Mouse (Mus musculus): ENCODE measurements around the gene Hmx1. TPM values are rescaled to one million over a fixed set of nuclear protein-coding genes. Genes with fewer than 3 reads are reported as not detected.

Hmx1 gene
- polyA plus RNA-seq, 1 experiment: not detected

GRCm38 (mm10) chr5:35412833-35413232, 23.9 kb downstream of the Hmx1 start:
- Histone ChIP-seq H3K9me3 (ENCODE audit: control insufficient read depth, low read length) (no peaks in the 10 kb centered on the region), H3K36me3 (ENCODE audit: control insufficient read depth) (no peaks in the 10 kb centered on the region), H3K27me3 (ENCODE audit: control insufficient read depth) (no peaks in the 10 kb centered on the region; the same call in 1 of the 2 replicates), H3K4me1 (ENCODE audit: control insufficient read depth) (no peaks in the 10 kb centered on the region), H3K4me3 (replicated peaks) (no peak overlapping the region)
- no peak for TF ChIP-seq TAL1 (IDR thresholded peaks at IDR 0.05; ENCODE audit: low read length)
- TF ChIP-seq GATA1 (IDR thresholded peaks at IDR 0.05; ENCODE audit: low read length): no peak

DNA sequence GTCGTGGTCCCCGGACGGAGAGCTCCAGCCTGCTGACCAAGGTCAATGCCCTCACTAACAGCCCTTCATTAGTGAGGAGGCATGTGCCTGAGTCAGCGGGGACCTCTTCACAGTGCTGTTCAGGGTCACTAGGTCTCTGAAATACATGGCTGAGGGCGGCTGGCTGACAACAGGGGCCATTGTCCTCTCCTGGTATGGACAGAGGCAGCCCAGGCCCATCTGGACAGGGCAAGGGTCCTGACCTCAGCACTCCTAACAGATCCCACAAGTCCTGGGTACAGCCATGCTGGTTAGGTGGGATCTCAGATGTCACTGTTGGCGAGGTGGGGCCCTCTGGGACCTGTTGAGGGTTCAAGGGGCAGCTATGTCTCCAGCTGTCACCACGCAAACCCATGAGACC, 28.8 kb downstream of the Hmx1 start:
- Histone ChIP-seq H3K4me3 (replicated peaks) (no peak overlapping the region), H3K27me3 (ENCODE audit: control insufficient read depth) (no peaks in the 10 kb centered on the region; the same call in 1 of the 2 replicates), H3K36me3 (ENCODE audit: control insufficient read depth) (no peaks in the 10 kb centered on the region), H3K4me1 (ENCODE audit: control insufficient read depth) (no peaks in the 10 kb centered on the region), H3K9me3 (ENCODE audit: control insufficient read depth, low read length) (no peaks in the 10 kb centered on the region)
- TF ChIP-seq GATA1 (IDR thresholded peaks at IDR 0.05; ENCODE audit: low read length): no peak
- no peak for TF ChIP-seq TAL1 (IDR thresholded peaks at IDR 0.05; ENCODE audit: low read length)

GRCm38 (mm10) chr5:35421622-35422021, 32.7 kb downstream of the Hmx1 start:
- Histone ChIP-seq H3K27me3 (ENCODE audit: control insufficient read depth) (no peaks in the 10 kb centered on the region), H3K4me3 (replicated peaks) (no peak overlapping the region), H3K9me3 (ENCODE audit: control insufficient read depth, low read length) (no peaks in the 10 kb centered on the region), H3K36me3 (ENCODE audit: control insufficient read depth) (no peaks in the 10 kb centered on the region), H3K4me1 (ENCODE audit: control insufficient read depth) (no peaks in the 10 kb centered on the region)
- no peak for TF ChIP-seq GATA1 (IDR thresholded peaks at IDR 0.05; ENCODE audit: low read length)
- no peak for TF ChIP-seq TAL1 (IDR thresholded peaks at IDR 0.05; ENCODE audit: low read length)

DNA sequence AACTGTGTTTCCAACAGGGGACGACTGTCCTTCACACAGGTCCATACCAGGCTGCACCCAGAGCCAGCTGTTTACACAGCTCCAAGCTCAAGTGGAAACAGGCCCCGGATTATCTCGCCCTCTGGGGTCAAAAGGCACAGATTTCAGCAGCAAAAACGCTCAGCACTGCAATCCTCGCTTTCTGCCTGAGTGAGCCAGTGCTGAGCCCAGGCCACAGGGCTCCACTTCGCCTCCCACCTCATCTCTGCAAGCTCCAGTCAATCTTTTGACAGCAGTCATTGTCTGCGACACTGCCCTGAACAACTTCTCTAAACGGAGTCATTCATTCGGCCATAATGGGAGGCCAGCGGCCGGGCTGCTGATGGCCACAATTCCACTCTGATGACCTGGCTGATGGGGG, 36.3 kb downstream of the Hmx1 start:
- H3K4me1 ChIP-seq (ENCODE audit: control insufficient read depth): no peaks in the 10 kb centered on the region

DNA sequence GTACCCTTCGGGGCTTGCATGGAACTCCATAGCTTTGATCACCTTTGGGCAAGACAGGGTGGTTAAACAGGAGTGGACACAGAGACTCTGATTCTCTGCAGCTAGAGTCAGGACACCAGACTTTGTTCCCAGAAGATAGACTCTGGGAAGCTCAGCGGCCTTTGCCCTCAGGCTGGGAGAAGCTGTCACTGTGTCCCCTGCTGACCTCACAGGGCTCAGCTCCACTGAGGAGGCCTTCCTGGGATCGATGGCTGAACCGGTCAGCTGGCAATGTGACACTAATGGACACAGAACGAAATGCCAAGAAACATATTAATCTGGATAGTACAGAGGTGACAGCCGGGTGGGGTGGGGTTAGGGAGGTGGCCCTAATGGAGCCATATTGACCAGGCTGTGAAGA, 39.0 kb downstream of the Hmx1 start:
- no peaks in the 10 kb centered on the region for H3K4me1 ChIP-seq (ENCODE audit: control insufficient read depth)
- no peaks in the 10 kb centered on the region for H3K27me3 ChIP-seq (ENCODE audit: control insufficient read depth)
- TF ChIP-seq TAL1 (IDR thresholded peaks at IDR 0.05; ENCODE audit: low read length) (no peak), GATA1 (IDR thresholded peaks at IDR 0.05; ENCODE audit: low read length) (no peak)
- no peaks in the 10 kb centered on the region for H3K36me3 ChIP-seq (ENCODE audit: control insufficient read depth)
- H3K4me3 ChIP-seq (replicated peaks): no peak overlapping the region
- H3K9me3 ChIP-seq (ENCODE audit: control insufficient read depth, low read length): no peaks in the 10 kb centered on the region

More for the DNA sequence above, 36.3 kb downstream of the Hmx1 start:
- no peaks in the 10 kb centered on the region for H3K36me3 ChIP-seq (ENCODE audit: control insufficient read depth)
- no peaks in the 10 kb centered on the region for H3K27me3 ChIP-seq (ENCODE audit: control insufficient read depth)
- no peak overlapping the region for H3K4me3 ChIP-seq (replicated peaks)
- no peaks in the 10 kb centered on the region for H3K9me3 ChIP-seq (ENCODE audit: control insufficient read depth, low read length)
- TF ChIP-seq TAL1 (IDR thresholded peaks at IDR 0.05; ENCODE audit: low read length): no peak

GRCm38 (mm10) chr5:35428421-35428820, 39.5 kb downstream of the Hmx1 start:
- Histone ChIP-seq H3K4me1 (ENCODE audit: control insufficient read depth) (no peaks in the 10 kb centered on the region), H3K36me3 (ENCODE audit: control insufficient read depth) (no peaks in the 10 kb centered on the region), H3K4me3 (replicated peaks) (no peak overlapping the region), H3K9me3 (ENCODE audit: control insufficient read depth, low read length) (no peaks in the 10 kb centered on the region), H3K27me3 (ENCODE audit: control insufficient read depth) (no peaks in the 10 kb centered on the region)
- TF ChIP-seq GATA1 (IDR thresholded peaks at IDR 0.05; ENCODE audit: low read length) (no peak), TAL1 (IDR thresholded peaks at IDR 0.05; ENCODE audit: low read length) (no peak)

DNA sequence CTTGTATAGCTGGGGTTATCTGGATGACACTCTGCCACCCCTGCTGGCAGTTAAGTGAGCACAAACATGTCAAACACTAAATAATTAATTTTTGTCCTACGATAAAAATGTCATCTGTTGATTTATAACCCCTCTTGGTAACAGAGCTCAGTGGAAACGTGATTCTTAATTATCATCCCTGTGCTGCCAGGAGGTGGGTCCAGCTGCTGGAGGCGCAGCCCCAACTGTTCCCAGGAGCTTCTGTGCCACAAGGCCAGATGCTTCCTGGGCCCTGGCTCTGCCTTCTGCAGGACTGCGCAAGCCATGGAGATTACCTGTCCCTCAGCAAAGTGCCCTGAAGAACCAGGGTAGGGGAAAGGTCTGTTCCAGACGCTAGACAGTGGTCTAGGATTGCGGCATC, 43.2 kb downstream of the Hmx1 start:
- H3K4me1 ChIP-seq (ENCODE audit: control insufficient read depth): no peaks in the 10 kb centered on the region
- H3K4me3 ChIP-seq (replicated peaks): no peak overlapping the region
- no peaks in the 10 kb centered on the region for H3K36me3 ChIP-seq (ENCODE audit: control insufficient read depth)
- TF ChIP-seq TAL1 (IDR thresholded peaks at IDR 0.05; ENCODE audit: low read length): no peak
- no peak for TF ChIP-seq GATA1 (IDR thresholded peaks at IDR 0.05; ENCODE audit: low read length)
- no peaks in the 10 kb centered on the region for H3K27me3 ChIP-seq (ENCODE audit: control insufficient read depth)
- peaks cover 9% of the 10 kb centered on the region; the same call in 1 of the 2 replicates for H3K9me3 ChIP-seq (ENCODE audit: control insufficient read depth, low read length)

- H3K27me3 ChIP-seq (ENCODE audit: control insufficient read depth): no peaks in the 10 kb centered on the region
- TF ChIP-seq GATA1 (IDR thresholded peaks at IDR 0.05; ENCODE audit: low read length): no peak
- TF ChIP-seq TAL1 (IDR thresholded peaks at IDR 0.05; ENCODE audit: low read length): no peak
- H3K4me1 ChIP-seq (ENCODE audit: control insufficient read depth): no peaks in the 10 kb centered on the region
- no peaks in the 10 kb centered on the region for H3K36me3 ChIP-seq (ENCODE audit: control insufficient read depth)
- H3K9me3 ChIP-seq (ENCODE audit: control insufficient read depth, low read length): peaks cover 18% of the 10 kb centered on the region
- no peak overlapping the region for H3K4me3 ChIP-seq (replicated peaks)
These were observed 45.1 kb downstream of the Hmx1 start for GRCm38 (mm10) chr5:35434038-35434437.

- TF ChIP-seq TAL1 (IDR thresholded peaks at IDR 0.05; ENCODE audit: low read length): no peak
- TF ChIP-seq GATA1 (IDR thresholded peaks at IDR 0.05; ENCODE audit: low read length): no peak
- H3K4me3 ChIP-seq (replicated peaks): no peak overlapping the region
- H3K9me3 ChIP-seq (ENCODE audit: control insufficient read depth, low read length): peaks cover 18% of the 10 kb centered on the region
- no peaks in the 10 kb centered on the region for H3K36me3 ChIP-seq (ENCODE audit: control insufficient read depth)
- no peaks in the 10 kb centered on the region for H3K27me3 ChIP-seq (ENCODE audit: control insufficient read depth)
- no peaks in the 10 kb centered on the region for H3K4me1 ChIP-seq (ENCODE audit: control insufficient read depth)
These were observed 45.8 kb downstream of the Hmx1 start for GRCm38 (mm10) chr5:35434703-35435102.

GRCm38 (mm10) chr5:35438805-35439204, 49.9 kb downstream of the Hmx1 start:
- no peak for TF ChIP-seq GATA1 (IDR thresholded peaks at IDR 0.05; ENCODE audit: low read length)
- TF ChIP-seq TAL1 (IDR thresholded peaks at IDR 0.05; ENCODE audit: low read length): no peak
- Histone ChIP-seq H3K27me3 (ENCODE audit: control insufficient read depth) (no peaks in the 10 kb centered on the region), H3K4me3 (replicated peaks) (no peak overlapping the region), H3K4me1 (ENCODE audit: control insufficient read depth) (no peaks in the 10 kb centered on the region), H3K9me3 (ENCODE audit: control insufficient read depth, low read length) (peaks cover 18% of the 10 kb centered on the region), H3K36me3 (ENCODE audit: control insufficient read depth) (no peaks in the 10 kb centered on the region)
